Mouse (Mus musculus) layer of hippocampus, adult 2 months (tissue): ENCODE data around the gene Col2a1. TPM values are rescaled to one million over a fixed set of nuclear protein-coding genes. Genes with fewer than 3 reads are reported as not detected.

Source experiments
- DNase-seq, 2 experiments: peaks; one replicate each; pipeline ENCODE4 v3.0.0; 2022; ENCODE audit warnings: low spot score in 2 of 2
- H3K27ac ChIP-seq: fragments of 200-600 bp; 2 replicates; pipeline ENCODE4 v1.8.1; 2022
- H3K4me3 ChIP-seq: fragments of 200-600 bp; 2 replicates; pipeline ENCODE4 v1.8.1; 2022; ENCODE audit warnings: mild to moderate bottlenecking
- CTCF ChIP-seq: fragments of 200-600 bp; conservative IDR thresholded peaks from 2 replicates; pipeline ENCODE4 v1.8.1; 2022; ENCODE audit warnings: antibody characterized with exemption, mild to moderate bottlenecking, moderate library complexity
- long read RNA-seq, 2 experiments: library from polyadenylated mRNA; stranded (forward); transcript quantifications; one replicate each; pipeline ENCODE4 v2.0.0; 2021; ENCODE audit warnings: borderline mapping rate in 2 of 2
- total RNA-seq, 2 experiments: library from RNA; stranded (reverse); gene quantifications; 2 replicates each; pipeline ENCODE4 v1.2.3; 2021

The Col2a1 gene
- 1 to 10 TPM in 1 of 2 experiments, under 1 TPM in 1; 0.61 to 1.2 TPM for total RNA-seq
- long read RNA-seq, experiment 1, result 0 reads
- long read RNA-seq, experiment 2, result 0 reads

DNA sequence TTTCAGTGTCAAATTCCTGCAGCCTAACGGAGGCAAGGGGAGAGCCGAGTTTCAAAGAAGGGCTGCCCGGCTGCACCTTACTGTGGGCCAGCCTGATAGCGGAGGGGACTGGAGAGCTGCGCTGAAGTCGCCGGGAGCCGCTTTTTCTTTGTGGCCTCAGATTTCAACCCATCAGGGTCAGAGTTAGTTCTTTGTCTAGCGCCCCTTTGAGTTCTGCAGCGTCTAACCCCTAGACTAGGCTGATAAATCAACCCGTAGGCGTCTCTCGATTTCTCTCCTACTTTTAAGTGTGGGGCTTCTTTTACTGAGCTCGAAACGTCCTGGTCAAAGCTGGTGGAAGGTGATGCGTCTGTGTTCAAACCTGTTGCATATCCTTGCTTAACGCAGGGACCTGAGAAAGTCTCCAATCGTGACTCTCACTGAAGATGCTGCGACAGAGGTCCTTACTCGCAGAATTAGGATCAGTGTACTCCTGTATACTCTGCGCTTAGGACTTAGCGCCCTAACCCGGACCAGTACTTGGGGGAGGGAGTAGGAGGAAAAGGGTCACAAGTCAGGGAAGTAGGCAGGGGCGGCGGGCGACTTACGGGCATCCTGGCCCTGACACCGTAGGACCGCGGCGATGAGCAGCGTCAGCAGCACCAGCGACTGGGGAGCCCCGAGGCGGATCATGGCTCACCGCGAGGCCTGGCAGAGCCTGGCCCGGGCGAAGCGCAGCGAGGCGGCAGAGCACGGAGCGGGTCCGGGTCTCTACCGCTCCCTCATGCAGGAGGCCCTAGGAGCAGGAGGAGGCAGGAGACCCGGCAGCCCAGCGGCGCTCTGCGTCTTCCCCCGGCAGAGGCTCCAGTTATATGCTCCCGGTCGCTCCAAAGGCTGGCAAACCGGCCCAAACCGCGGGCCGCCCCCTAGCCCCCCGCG lies at the start of gene Col2a1:
TSS of gene Col2a1 (minus strand) at position 874 of the 918 bp plus-strand sequence.
- Histone ChIP-seq H3K27ac (no peak within 1 kb of the TSS), H3K4me3 (peak within 1 kb of the TSS; percentile 28; the same call in 1 of the 2 replicates)
- no peak for TF ChIP-seq CTCF
- DNase-seq, result no peak

DNA sequence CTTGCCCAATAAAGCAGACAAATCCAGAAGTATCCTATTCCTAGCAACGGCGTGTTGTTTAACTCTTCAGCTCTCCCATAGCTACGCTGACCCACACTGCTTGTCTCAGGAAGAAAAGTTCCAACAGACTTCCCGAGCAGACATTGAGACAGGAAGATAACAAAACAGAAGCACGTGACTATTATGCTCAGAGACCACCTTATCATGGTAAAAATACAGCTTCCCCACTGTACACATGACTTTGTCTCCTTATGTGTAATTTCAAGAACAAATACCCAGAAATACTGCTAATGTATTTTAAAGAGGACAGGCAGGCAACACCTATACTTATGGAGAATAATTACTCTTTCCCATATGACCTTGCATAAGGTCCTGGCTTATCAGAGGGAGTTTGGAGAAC lies 47.2 kb upstream of the Col2a1 start:
- H3K27ac ChIP-seq, result no peak overlapping the region
- no peak for TF ChIP-seq CTCF
- no peak for DNase-seq
- no peak overlapping the region for H3K4me3 ChIP-seq

DNA sequence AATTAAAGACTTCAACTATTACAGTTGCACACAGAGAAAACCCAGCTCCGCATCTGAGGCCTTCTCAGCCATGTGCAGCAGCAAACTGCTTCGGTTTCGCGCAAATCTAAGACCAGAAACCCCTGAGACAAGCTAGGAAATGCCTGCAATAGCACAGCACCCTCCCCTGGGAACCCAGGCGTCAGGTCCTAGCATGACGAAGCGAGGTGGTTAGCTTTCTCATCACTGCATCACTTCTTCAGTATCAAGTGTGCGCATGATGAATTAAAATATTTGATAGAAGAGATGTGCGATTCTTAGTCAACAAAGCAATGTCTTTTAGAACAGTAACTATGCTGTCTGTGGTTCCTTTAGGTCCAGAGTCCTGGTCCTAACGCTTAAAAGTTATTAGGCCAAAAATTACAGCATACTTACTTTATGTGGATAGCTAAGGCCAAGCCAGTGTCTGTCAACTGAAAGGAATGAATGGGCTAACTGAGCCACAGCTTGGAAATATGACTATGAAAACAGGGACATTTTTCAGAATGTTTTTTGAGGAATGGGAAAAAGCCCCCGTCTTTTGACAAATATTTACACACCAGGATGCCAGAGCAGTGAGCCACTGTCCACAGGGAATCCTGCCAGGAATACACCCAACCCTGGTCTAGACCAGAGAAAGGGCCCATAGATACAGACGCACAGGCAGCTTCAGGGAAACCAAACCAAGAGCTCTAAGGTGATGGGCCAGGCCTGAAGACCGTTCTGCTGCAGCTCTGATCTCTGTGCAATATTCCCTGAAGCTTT lies 44.6 kb upstream of the Col2a1 start:
- TF ChIP-seq CTCF, result no peak
- Histone ChIP-seq H3K4me3 (no peak overlapping the region), H3K27ac (no peak overlapping the region)
- no peak for DNase-seq

DNA sequence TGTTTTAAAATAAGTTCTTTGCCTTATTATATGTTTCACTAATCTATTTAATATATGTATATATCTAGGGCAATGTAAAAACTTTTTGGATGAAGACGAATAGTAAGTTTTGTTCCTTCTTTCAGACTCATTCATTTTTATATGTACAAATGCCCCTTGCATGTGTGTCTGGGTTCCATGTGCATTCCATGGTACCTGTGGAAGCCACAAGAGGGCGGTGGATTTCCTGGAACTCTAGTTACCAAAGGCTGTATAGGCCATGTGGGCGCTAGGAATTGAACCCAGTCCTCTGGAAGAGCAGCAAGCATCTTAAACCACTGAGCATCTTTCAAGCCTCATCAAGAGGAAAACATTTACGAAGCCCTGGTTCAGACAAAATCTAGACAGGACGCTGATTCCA lies 39.9 kb upstream of the Col2a1 start:
- Histone ChIP-seq H3K4me3 (no peak overlapping the region), H3K27ac (no peak overlapping the region)
- peak; percentile 50 for TF ChIP-seq CTCF
- DNase-seq, result no peak

DNA sequence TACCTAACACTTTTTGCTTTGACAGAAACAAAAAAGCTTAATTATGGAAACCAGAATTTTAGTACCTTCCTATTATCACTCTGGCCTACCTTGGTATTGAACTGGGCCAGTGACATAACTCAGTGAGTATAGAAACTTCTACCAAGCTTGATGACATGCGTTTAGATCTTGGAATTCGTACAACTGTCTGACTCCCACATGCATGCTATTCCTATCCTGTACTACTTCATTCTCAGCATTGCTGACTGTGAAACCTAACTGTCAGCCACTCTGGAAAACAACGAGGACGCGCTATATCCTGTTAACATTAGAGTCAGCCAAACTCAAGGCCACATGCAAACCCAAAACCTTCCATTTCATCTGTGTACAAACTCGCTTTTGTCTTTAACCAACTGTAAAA lies 39.5 kb upstream of the Col2a1 start:
- H3K4me3 ChIP-seq, result no peak overlapping the region
- TF ChIP-seq CTCF, result no peak
- DNase-seq, result no peak
- no peak overlapping the region for H3K27ac ChIP-seq

DNA sequence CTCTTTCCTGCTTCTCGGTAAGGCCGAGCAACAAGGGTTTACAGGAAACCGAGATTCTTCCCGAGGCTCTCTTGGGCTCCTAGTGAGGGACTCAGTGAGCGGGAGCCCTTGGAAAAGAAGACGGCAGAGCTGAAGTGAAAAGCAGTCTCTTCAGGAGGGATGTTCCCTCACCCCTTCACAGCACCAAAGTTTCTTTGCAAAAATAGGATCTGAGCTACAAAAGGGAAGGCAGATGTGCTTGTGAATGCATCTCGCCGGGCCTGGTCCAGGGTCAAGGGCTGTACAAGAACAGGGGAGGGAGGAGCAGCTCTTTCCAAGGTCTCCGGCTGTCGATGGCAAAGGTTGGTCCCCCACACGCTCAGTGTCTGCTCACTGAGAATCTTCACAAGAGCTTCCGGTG lies 38.0 kb upstream of the Col2a1 start:
- DNase-seq, result no peak
- TF ChIP-seq CTCF, result no peak
- Histone ChIP-seq H3K4me3 (no peak overlapping the region), H3K27ac (no peak overlapping the region)

DNA sequence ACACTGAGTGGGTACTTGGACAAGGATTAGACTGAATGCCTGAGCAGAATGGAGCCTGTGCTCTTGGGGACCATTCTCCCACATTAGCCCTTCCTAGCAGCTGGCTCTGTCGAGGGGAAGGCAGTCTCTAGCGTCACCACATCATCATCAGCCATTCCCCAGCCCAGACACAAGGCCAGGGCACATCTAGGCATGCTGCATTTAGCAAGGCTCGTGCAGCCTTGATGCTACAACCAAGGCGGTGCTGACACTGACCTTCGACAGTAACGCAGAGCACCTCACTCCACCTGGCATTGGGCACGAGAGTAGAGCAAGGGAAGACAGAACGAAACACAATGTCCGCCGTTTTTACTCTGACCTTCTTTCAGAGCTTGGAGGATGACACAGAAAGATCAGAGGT lies 35.2 kb upstream of the Col2a1 start:
- no peak overlapping the region for H3K4me3 ChIP-seq
- no peak for DNase-seq
- H3K27ac ChIP-seq, result no peak overlapping the region
- TF ChIP-seq CTCF, result no peak

DNA sequence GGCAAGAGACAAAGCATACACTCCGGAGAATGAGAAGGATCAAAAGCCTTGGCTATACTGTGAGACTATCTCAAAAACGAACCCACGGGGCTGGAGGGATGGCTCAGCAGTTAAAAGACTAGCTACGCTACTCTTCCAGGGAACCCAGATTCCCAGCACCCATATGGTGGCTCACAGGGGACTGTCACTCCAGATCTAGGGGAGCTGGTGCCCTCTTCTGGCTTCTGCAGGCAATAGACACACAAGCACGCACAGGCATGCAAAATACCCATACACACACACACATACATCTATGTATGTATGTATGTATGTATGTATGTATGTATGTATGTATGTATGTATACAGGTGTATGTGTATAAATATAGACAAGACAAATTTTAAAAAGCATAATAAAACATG lies 32.1 kb upstream of the Col2a1 start:
- Histone ChIP-seq H3K4me3 (no peak overlapping the region), H3K27ac (no peak overlapping the region)
- TF ChIP-seq CTCF, result peak; percentile 34
- DNase-seq, result no peak

DNA sequence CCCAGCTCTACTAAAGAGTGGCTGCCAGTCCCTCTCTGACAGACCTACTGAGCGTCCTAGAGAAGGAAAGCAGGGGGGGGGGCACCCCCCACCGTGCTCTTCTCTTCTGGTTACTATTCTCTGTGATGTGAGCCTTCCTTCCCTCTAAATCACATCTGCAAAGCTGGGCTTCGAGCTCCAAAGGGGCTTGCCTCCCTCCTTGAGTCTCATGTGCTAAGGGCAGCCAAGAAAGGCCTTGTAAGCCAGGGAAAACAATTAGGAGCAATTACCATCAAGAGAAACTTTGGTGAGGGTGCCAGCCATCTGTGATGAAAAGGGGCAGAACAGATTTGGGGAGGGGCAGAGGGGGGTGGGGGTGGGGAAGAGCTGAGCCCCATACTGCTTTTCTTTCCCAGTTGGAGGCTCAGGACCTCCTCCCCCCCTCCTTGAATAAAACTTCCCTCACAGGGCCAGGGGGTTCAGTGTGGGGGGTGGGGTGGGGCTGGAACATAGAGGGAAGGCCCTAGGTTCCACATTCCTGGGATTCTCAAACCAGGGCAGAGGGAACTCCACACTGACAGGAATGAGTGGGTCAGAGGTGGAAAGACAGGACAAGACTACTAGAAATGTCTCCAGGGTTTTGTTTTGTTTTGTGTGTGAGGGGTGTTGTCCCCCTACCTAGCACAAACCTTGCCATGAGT lies 30.7 kb upstream of the Col2a1 start:
- H3K27ac ChIP-seq, result no peak overlapping the region
- TF ChIP-seq CTCF, result no peak

DNA sequence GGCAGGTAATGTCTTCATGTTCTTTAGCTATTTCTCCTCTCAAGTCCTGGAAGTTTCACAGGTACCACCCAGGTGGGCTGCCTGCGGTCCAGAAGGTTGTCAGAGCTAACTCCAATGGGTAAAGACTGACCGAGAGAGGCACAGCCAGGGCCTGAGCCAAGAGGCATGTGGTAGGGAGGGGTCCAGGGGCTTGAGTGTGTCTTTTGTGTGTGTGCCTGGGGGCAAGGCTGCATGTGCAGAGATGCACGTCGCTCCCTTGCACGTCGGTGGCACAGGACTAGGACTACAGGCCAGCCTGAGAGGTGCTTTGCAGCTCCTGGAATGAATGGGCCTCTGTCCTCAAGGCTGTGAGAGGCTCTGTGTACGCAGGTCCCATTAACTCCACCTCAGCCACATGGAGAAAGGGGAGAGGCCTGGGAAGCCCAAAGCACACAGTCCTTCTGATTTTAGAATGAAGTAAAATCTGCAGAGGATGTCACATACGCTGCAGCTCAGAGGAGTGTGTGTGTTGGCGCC lies 28.8 kb upstream of the Col2a1 start:
- H3K4me3 ChIP-seq, result no peak overlapping the region
- no peak overlapping the region for H3K27ac ChIP-seq
- no peak for DNase-seq
- TF ChIP-seq CTCF, result no peak

More for the DNA sequence above, 30.7 kb upstream of the Col2a1 start:
- H3K4me3 ChIP-seq, result no peak overlapping the region
- no peak for DNase-seq

DNA sequence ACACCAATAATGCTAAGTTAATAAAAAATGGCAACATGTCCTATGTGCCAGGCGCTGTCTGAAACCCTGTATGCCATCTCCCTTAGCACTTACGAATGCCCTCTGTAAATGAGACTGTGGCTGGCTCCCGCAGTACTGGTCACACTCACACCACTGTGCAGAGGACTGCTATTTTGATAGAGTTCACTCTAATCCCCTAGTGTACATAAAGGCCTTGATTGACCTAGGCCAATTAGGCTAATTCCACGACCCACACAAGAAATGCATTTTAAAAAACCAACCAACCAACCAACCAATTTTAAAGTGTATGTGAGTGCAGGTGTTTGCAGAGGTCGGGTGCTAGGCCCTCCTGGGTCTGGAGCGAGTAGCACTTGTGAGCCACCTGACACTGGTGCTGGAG lies 25.3 kb upstream of the Col2a1 start:
- Histone ChIP-seq H3K27ac (no peak overlapping the region), H3K4me3 (no peak overlapping the region)
- no peak for DNase-seq
- no peak for TF ChIP-seq CTCF

DNA sequence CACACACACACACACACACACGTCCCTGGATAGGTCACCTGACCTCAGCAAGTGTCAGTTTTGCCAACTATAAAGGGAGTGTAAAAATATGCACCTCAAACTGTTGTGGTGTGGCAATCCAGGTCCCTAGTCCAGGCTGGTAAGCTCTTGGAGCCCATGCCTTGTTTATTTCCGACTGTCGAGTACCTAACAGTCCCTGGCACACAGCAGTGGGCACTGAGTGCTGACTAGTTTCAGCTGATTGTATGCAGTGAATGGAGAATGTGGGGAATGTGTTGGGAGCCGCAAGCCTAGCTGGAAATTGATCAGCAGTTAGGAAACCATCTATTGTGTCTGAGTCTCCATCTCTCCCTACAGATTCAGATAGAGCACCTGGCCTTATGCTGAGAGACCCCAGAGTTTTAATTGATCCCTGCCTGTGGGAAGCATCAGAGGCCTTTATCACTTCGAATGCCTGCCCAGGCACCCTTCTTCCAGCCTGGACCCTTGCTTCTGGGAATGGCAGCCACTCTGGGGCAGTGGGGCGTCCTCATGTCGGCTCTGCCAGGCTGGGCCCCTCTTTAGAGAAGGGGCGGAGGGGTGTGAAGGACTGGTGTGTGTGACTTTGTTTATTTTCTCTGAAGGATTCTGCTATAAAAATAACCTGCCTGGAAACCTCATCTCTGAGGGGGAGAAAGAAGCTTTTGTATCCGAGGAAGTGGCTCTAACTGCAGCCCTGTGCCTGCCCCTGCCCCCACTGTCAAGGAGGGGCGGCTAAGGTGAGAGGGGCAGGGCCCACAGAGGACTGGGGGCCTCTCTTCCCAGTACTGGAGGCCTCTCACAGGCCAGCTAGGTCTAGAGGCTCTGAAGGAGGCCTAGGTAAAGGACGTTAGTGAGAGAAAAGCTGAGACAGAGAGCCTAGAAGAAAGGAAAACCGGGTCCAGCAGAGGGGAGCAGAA lies 22.7 kb upstream of the Col2a1 start:
- DNase-seq, result no peak
- Histone ChIP-seq H3K27ac (no peak overlapping the region), H3K4me3 (no peak overlapping the region)
- no peak for TF ChIP-seq CTCF
